In the genomic region with DNA sequence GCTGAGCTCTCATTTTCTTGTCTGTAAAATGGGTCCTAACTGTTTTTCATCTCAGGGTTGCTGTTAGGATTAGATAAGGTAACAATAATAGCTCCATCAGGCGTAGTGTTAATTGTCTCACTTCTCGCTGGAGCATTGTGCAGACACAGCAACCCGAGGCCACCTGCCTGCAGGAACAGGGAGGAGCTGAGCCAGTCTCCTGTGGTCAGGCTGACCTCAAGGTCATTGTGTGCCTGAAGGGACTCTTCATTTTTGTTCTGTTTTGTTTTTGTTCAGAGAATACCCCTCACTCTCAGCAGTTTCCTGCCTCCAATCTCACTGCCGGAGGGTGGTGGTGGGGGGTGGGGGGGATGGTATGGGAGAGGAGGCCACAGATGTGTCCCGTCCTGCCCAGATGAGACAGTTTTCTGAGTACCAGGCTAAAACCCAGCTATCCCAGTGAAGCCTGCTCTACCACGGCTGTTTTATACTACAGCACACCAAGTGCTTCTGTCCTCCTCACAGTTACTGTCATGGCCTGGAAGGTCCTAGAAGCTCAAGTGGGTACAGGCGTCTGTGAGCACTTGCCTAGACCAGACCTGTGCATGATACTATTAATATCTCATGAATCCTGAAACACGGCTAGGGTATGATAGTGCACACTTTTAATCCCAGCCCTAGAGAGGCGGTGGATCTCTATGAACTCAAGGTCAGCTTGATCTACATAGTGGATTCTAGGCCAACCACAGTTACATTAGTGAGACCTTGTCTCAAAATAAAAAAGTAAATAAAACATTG, we compare ENCODE assay signal across 9 mouse cellular contexts. TPM values are rescaled to one million over a fixed set of nuclear protein-coding genes. Genes with fewer than 3 reads are reported as not detected.
DNase-seq lines count a peak whose midpoint lies in the region; ATAC-seq and TF ChIP-seq lines count a peak whose summit lies in the region.
"Had no signal": no experiment of that assay in that cellular context is flagged by ENCODE, and none has a peak within 500 bp of the region (broad histone marks: within the 10 kb centered on the region; RNA-seq: fewer than 3 reads in every experiment).

No protein-coding gene starts in this region.

- TF ChIP-seq CTCF in gastrocnemius, adult 2 months (IDR thresholded peaks at IDR 0.05): no peak

- peak; percentile 38 for DNase-seq in gastrocnemius, adult 2 months
- no peak for DNase-seq in gastrocnemius, postnatal 10 days
- peak; percentile 62 for DNase-seq in ZHBTc4 (ENCODE audit: low read depth, low spot score)
- DNase-seq in heart, adult 9 months (ENCODE audit: low spot score in 2 of 2): peak; percentile 62 to 64
- no peak for DNase-seq in midbrain, embryonic 11.5 days (ENCODE audit: low spot score, missing footprints)
- no peak for DNase-seq in frontal cortex, postnatal 10 days (ENCODE audit: low spot score in 2 of 2)
- no peak for DNase-seq in kidney, adult 9 months
- DNase-seq in urinary bladder, postnatal 4 days (ENCODE audit: low spot score in 2 of 2): no peak

- ATAC-seq in midbrain, embryonic 11.5 days (ENCODE audit: low FRiP score): peak; percentile 57

- H3K36me3 ChIP-seq in midbrain, embryonic 11.5 days (ENCODE audit: control insufficient read depth, insufficient read depth, low read length): no peaks in the 10 kb centered on the region

- H3K27ac ChIP-seq in gastrocnemius, adult 2 months: peak overlapping the region; percentile 97
- peak overlapping the region; percentile 15; the same call in 1 of the 2 replicates for H3K27ac ChIP-seq in midbrain, embryonic 11.5 days (ENCODE audit: low read depth, low read length)

- H3K4me2 ChIP-seq in midbrain, embryonic 11.5 days: no peak overlapping the region

- H3K4me3 ChIP-seq in gastrocnemius, adult 2 months: peak overlapping the region; percentile 71
- no peak overlapping the region for H3K4me3 ChIP-seq in midbrain, embryonic 11.5 days (ENCODE audit: low read depth, low read length)

- intact Hi-C loops in gastrocnemius, adult 2 months (cut with DNase I): loop anchor here (1.0 kb wide), 1 partner anchor 55 kb away; no protein-coding TSS in a partner anchor

- H3K9ac ChIP-seq in midbrain, embryonic 11.5 days (ENCODE audit: low read length): no peak overlapping the region

- peaks cover 10% of the 10 kb centered on the region; the same call in 1 of the 2 replicates for H3K4me1 ChIP-seq in midbrain, embryonic 11.5 days (ENCODE audit: control insufficient read depth, insufficient read depth, low read length)

- no peaks in the 10 kb centered on the region for H3K27me3 ChIP-seq in midbrain, embryonic 11.5 days (ENCODE audit: control insufficient read depth, insufficient read depth, low read length)

- 24% methylated on average over 9 of the region's 9 CpGs for WGBS in midbrain, embryonic 11.5 days

- no peaks in the 10 kb centered on the region for H3K9me3 ChIP-seq in midbrain, embryonic 11.5 days (ENCODE audit: control insufficient read depth, low read length)

RNA-seq across cellular contexts. Expression of a gene that starts 23.9 kb away (rescaled TPM):
- total RNA-seq in gastrocnemius, adult 2 months (2021): not detected
- not detected for total RNA-seq in gastrocnemius, postnatal 10 days (2021)
- polyA plus RNA-seq in midbrain, embryonic 11.5 days (2014; fragmentation: Nextera tagmentation; extraction: Ambion mirVana): not detected in 2 replicates
- total RNA-seq: MEL had no signal

RNA-seq across cellular contexts. Expression of a gene that starts 42.4 kb away (rescaled TPM):
- 10 to 100 TPM; 13.1 to 14.4 TPM for total RNA-seq in gastrocnemius, adult 2 months (2021)
- 10 to 100 TPM; 19.7 to 24.4 TPM for total RNA-seq in gastrocnemius, postnatal 10 days (2021)
- 132 and 134 TPM in 2 replicates for polyA plus RNA-seq in midbrain, embryonic 11.5 days (2014; fragmentation: Nextera tagmentation; extraction: Ambion mirVana)

RNA-seq across cellular contexts. Expression of a gene that starts 53.9 kb away (rescaled TPM):
- total RNA-seq in gastrocnemius, adult 2 months (2021): 10 to 100 TPM in 1 of 2 experiments, 1 to 10 TPM in 1; 9.9 to 16.3 TPM
- 10 to 100 TPM; 34.6 to 35.7 TPM for total RNA-seq in gastrocnemius, postnatal 10 days (2021)
- 8.7 and 8.8 TPM in 2 replicates for polyA plus RNA-seq in midbrain, embryonic 11.5 days (2014; fragmentation: Nextera tagmentation; extraction: Ambion mirVana)

Comparison
In these comparisons a context has a peak if more than half of its experiments do, and no peak if none do; other contexts are left out.
1. DNase-seq: peak in gastrocnemius, adult 2 months (single experiment), ZHBTc4 (single experiment) and heart, adult 9 months (2 of 2); none in gastrocnemius, postnatal 10 days (single experiment), midbrain, embryonic 11.5 days (single experiment), frontal cortex, postnatal 10 days (0 of 2), kidney, adult 9 months (single experiment) and urinary bladder, postnatal 4 days (0 of 2).